Mouse (Mus musculus) neutrophil, adult 5-6 weeks (primary cell): ENCODE measurements around the gene Nkd1. TPM values are rescaled to one million over a fixed set of nuclear protein-coding genes. Genes with fewer than 3 reads are reported as not detected.

Experiments used
- ATAC-seq: fragments of 151-379, 151-347 bp; 2 replicates; pipeline ENCODE4 v1.8.0; 2017; ENCODE audit warnings: mild to moderate bottlenecking, moderate TSS enrichment; ENCODE audit not compliant: insufficient number of reproducible peaks, poor library complexity, low FRiP score, severe bottlenecking; ENCODE audit errors: extremely low read depth
- total RNA-seq: library from RNA; stranded (forward); fragments of 200-1000 nt; gene quantifications from 2 replicates; pipeline ENCODE4 v1.2.3, GENCODE M21; 2017

Nkd1 gene
- total RNA-seq, 1 experiment from 2014 or later, result not detected

GRCm38 (mm10) chr8:88537081-88537480 is 15.9 kb downstream of the Nkd1 start:
- ATAC-seq, result no peak

GRCm38 (mm10) chr8:88537998-88538975 is 17.1 kb downstream of the Nkd1 start:
- no peak for ATAC-seq

GRCm38 (mm10) chr8:88538976-88539371 is 17.8 kb downstream of the Nkd1 start:
- no peak for ATAC-seq

- ATAC-seq, result no peak
These were observed 18.8 kb downstream of the Nkd1 start for GRCm38 (mm10) chr8:88539963-88540362.

- no peak for ATAC-seq
These were observed 21.6 kb downstream of the Nkd1 start for GRCm38 (mm10) chr8:88542596-88543213.

GRCm38 (mm10) chr8:88544677-88545076 is 23.5 kb downstream of the Nkd1 start:
- no peak for ATAC-seq

GRCm38 (mm10) chr8:88545441-88545840 is 24.3 kb downstream of the Nkd1 start:
- no peak for ATAC-seq

GRCm38 (mm10) chr8:88546032-88546732 is 25.0 kb downstream of the Nkd1 start:
- ATAC-seq, result no peak

- no peak for ATAC-seq
These were observed 34.5 kb downstream of the Nkd1 start for GRCm38 (mm10) chr8:88555669-88556068.

- no peak for ATAC-seq
These were observed 38.9 kb downstream of the Nkd1 start for GRCm38 (mm10) chr8:88559985-88560473.

GRCm38 (mm10) chr8:88561402-88561801 is 40.2 kb downstream of the Nkd1 start:
- no peak for ATAC-seq

- ATAC-seq, result no peak
These were observed 43.2 kb downstream of the Nkd1 start for GRCm38 (mm10) chr8:88564256-88564903.

GRCm38 (mm10) chr8:88566119-88566518 is 45.0 kb downstream of the Nkd1 start:
- ATAC-seq, result peak; percentile 21; the same call in 1 of the 2 replicates

GRCm38 (mm10) chr8:88567314-88568121 is 46.4 kb downstream of the Nkd1 start:
- peak; percentile 37; the same call in 1 of the 2 replicates for ATAC-seq

GRCm38 (mm10) chr8:88568211-88568610 is 47.1 kb downstream of the Nkd1 start:
- no peak for ATAC-seq

- ATAC-seq, result no peak
These were observed 48.2 kb downstream of the Nkd1 start for GRCm38 (mm10) chr8:88569366-88569765.

GRCm38 (mm10) chr8:88570293-88570998 is 49.3 kb downstream of the Nkd1 start:
- ATAC-seq, result peak; percentile 21; the same call in 1 of the 2 replicates
